Mouse (Mus musculus) urinary bladder, adult 18-20 months (tissue): ENCODE measurements around the gene Prkab1.

Source experiments
- DNase-seq, 2 experiments: peaks; one replicate each; pipeline ENCODE4 v3.0.0; 2022; ENCODE audit warnings: low spot score in 2 of 2, mixed read lengths in 2 of 2

Prkab1 gene

DNA sequence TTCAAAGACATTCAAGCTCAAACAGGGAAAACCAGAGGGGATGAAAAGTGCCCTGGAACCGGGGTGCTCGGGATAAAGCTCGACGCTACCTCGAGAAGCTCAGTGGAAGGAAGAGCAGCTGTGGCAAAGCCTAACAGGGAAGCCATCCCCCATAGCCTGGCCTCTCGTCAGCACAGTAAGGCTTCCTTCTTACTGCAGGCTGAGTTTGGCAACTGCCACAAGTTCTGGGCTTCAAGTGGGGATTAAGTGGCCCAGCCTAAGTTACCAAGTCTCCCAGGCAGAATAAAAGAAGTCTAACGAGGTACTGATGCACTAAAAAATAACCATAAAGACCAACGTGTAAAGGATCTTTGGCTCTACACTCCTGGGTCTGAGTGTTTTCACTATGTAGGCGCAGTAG is 6.1 kb downstream of the Prkab1 start:
- no peak for DNase-seq

DNA sequence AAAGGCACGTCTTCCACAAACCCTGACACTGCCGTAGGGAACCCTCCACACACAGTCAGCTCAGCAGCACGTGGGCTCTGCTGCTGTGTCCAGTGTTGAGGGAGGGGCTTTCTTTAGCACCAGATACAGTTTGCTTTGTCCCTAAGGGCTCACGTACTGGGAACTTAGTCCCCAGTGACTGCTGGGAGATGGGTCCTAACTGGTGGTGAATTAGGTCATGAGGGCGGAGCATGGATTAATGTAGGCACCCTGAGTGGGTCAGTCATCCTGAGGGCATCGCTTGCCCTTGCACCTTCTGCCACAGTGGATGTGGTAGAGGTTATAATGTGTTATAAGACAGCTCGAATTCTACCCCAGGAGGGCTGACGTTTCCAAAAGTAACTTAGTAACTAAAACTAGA is 6.9 kb downstream of the Prkab1 start:
- DNase-seq, result no peak

DNA sequence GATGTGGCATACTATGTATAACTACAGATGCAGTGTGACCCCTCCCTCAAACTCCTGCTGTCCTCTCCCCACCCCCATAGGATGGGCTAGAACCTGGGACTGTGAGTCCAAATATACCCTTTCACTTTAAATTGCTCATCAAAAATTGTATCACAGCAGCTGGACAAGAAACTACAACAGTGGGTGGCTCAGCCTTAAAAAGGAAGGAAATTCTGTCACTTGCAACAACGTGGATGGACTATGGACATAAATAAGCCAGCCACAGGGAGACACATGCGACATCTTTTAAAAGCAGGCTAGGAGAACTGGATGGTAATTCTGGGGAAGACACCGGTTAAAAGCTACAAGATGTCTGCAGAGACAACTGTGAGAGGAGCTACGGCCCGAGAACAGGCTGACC is 7.8 kb downstream of the Prkab1 start:
- DNase-seq, result no peak

DNA sequence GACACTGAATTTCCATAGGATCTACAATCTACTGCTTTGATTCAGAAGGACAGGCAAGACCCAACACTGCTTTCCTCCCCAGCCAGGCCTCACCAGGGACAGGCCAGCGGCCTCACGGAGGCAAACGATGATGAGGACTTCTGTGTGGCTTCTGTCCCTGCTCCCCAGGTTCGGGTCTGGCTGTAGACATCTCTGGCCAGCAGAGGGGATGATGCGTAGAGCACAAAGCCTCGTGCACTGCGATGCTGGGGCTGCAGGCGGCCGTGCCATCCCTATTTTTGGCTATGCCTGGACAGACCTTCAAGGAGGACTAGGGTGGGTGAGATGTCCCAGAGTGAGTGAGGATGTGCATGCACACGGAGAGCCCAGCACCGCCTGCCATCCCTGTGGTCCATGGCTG is 10.1 kb downstream of the Prkab1 start:
- DNase-seq, result no peak

DNA sequence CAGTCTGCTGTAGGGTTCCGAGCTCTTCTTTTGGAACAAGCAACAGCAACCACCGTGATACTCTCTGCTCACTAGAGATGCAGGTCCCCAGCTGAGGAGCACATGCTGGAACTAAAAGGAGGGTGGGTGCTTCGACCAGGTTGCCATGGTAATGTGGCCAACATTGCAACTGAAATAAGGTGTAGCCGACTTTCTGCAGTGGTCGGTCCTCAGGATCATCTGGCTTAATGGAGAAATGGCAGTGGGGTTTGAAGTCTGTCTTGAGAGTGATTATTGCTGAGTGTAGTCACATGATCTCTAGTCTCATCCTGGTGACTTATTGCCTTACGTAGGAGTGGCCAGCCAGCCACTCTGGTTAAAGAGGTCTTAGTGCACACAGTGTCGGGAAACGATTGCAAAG is 10.5 kb downstream of the Prkab1 start:
- no peak for DNase-seq

DNA sequence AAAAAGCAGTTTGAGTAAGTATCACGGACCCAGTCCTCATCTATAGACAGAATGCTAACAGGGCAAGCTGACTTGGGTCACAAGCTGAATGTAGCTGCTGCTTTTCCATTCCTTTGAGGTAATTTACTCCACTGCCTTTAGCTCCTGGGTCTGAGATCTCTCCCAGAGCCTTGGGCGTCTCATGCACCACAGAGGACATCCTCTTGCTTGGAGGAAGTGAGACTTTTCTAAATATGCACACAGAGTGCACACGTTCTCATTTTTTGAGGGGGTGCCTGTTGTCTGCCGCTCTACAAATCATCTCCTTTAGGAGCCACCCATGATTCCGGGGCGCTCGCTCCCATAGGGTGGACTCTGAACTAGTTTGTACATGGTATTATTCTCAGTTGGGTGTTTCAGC is 11.8 kb downstream of the Prkab1 start:
- DNase-seq, result no peak

DNA sequence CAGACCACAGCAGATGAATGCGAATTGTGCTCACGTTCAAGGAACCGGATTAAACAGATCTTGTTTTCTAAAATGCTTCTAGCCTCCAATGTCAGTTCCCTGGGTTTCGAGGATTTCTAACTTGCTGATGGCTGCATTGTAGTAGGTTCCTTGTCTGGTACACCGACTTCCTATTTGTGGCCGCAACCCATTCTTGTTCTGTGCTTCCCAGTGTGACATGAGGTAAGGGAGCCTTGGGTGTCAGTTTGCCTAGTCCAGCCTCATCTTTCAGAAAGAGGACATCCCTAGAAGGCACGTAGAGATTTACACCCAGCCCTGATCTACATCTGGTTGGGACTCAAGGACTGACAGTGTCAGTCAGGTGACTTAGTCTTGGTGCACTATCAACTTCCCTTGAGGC is 12.6 kb downstream of the Prkab1 start:
- no peak for DNase-seq

DNA sequence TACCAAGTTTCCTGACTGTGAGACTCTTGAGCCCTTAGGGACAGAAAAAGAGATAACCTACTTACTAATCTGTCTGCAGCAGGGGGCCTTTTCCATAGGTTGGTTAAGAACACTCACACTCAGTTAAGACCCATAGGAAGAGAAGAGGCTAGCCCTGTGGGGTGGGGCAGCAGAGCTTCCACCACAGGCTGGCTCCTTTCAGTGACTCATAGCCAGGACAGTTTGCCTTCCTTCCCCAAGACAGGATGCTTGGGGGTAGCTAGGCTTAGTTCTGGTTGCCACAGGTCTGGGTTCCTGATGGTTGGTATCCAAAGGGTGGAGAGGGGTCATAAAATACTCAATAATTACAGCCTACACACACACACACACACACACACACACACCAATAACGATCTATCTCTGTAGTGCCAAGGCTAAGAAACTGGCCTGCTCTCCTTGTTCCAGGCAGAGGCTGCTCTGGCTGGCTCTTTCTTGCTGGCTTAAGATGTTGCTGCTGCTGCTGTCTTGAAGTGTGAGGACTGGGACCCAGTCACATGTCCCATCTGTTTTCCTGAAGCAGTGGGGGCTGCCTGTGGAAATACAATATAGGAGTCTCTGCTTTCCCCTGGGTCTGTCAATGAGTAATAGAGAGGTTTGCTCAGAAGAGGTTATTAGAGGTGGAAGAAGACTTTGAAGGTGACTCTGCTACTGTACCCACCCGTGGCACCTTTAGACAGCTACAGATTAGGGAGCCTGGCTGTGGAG is 14.3 kb downstream of the Prkab1 start:
- no peak for DNase-seq

DNA sequence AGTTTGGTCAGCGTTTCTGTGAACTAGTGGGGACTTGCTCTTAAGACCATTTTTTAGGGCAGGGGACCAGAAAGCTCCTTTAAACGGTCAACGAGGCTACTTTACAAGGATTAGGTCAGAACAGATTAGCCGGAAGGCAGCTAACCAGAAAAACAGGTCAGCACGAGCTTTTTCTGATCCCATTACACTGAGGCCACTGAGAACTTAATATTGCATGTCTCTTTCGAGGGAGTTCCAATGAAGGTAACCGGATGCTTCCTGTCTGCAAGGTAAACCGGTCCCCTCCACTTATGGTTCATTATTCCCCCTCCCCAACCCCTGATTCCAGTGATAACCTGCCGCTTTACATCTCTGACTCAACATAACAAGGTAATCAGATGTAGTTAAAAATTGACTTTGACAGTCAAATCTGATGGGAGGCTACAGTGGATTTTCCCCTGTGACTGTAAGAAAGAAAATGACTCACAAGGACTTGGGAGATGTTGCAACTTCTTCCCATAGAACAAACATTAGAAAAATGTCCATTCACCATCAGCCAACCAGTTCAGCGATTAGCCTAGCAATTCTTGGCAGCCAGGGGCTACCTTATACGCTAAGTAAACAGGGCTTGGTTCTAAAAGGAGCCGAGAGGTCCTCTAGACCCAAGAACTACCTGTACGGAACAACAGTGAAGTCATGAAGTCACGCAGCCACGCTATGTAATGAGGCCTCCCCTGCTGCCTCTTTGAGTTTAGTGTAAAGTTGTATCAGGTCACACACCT is 15.0 kb downstream of the Prkab1 start:
- peak; percentile 24 to 50 for DNase-seq

DNA sequence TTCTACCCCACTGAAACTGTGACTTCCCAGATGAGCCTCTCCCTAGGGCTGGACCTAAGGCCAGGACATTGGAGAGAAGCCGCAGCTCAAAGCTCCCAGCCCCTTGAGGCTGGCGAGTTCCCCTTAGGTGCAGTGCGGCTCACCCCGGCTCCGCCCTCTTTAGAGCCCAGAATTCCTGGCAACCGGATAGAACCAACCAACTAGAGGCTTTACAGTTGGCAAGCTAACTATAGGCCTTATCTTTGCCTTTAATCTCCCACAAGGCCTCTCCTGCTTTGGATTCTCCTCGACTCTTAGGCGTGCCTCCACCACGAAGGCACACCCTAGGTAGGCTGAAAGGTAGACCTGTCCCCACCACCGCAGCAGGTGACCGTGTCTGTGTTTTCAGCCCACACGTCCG is 16.6 kb downstream of the Prkab1 start:
- no peak for DNase-seq

DNA sequence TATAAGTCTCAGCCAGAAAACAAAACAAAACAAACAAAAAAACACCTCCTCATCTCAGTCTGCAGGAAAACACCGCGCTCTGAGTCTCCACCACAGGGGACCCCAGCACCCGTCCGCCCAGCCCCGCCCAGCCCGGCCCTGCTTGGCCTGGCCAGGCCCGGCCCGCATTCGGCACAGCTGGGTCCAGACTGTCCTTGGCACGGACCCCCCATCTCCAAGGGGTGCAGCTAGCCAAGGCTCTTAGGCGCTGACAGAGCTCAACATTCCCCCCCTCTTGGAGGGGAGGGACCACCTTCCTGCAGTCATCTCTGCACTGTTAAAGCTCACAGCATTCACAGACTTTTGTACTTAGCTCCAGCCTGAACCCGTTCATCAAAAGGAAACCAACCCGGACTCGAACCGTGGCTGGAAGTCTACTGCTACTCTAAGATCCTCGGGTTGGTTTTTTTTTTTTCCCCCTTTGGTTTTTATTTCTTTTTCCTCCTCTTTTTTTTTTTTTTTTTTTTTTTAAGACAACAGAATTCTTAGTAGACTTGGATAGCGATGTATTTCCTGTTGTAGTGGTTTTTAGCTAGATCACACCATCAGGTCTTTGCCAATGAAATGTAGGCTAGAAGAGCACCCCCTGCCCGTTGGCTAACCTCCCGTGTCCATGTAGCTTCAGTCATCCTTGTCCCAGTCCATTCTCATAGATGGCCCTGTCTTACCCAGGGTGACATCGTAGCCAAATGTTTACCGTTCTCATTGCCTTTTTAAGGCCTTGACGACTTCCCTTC is 17.8 kb downstream of the Prkab1 start:
- no peak for DNase-seq

DNA sequence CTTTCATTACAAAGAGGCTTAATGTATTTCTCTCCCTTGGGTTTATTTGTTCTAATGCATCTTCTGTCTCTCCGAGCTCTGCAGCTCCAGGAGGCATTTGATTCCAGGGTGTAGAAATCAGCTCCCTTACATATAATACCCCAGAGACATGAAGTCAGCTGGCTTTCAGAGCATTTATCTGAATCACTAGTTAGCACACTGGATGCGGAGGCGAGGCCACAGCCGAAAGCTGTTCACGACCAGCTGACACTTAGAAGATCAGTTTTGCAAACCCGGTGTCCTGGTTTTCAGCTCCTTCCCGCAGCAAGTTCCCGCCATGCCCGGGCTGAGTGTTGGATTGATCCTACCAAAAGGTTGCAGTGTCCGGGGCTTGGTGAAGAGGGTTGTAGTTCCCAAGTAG is 20.0 kb downstream of the Prkab1 start:
- no peak for DNase-seq

DNA sequence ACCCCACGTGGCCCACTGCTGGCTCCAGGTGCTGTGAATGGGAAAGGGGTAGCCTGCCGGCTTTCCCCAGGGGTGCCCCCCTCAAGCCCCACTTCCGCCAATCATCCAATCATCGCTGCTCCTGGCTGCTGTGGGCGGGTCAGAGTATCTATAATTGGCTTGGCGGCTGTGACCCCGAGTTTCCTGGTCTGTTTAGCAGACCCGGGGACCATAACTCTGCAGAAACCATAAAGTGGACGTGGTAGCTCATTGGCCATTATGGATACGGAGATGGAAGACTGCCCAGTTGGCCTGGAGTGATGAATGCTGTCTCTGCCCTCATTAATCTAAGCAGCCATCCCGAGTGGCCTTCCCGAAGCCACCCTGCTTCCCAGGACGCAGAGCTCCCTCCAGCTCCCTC is 20.5 kb downstream of the Prkab1 start:
- no peak for DNase-seq

DNA sequence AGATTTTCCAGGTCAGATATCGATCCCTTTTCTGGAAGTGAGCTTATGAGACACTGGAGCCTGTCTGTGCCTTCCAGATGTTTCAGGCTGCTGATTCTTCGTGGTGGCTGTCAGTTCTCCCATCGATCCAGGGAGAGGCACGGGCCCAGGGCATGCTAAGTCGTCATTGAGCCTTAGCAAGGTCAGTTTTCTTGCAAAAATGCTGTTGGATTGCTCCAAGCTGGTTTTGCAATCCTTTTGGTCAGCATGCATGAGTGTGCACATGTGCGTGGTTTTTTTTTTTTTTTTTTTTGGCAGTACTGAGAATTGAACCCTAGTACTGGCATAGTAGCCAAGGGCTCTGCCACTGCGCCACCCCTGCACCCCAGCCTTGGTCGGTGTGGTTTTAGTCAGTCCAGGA is 21.2 kb downstream of the Prkab1 start:
- DNase-seq, result no peak

DNA sequence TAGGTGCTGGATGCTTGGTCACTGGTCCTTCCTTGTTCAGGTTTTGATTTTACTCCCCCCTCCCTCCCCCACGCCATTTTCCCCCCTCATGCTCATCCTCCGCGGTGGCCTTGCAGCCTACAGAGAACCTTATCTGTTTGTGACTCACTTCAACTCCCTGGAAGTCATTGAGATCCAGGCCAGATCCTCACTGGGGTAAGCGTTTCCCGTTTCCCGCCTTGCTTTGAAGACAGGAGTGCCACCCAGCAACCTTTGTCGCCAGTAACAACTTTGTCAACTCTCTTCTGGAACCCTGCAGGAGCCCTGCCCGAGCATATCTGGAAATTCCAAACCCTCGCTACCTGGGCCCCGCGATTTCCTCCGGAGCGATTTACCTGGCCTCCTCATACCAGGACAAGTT is 26.9 kb downstream of the Prkab1 start:
- no peak for DNase-seq

DNA sequence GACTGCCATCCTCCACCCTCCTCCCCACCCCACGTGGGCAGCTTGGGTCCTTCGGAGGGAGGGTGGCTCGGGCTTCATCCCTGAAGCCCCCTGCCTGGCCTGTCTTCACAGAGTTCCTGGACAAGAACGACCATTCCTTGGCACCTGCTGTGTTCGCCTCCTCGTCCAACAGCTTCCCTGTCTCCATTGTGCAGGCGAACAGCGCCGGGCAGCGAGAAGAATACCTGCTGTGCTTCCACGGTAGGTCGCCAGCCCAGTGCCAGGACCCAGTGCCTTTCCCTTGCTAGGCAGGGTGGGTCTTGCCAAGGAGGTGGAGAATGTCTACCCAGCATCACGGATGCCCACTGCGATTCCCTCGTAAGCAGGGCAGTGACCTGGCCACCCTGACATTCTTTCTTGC is 30.2 kb downstream of the Prkab1 start:
- DNase-seq, result no peak

DNA sequence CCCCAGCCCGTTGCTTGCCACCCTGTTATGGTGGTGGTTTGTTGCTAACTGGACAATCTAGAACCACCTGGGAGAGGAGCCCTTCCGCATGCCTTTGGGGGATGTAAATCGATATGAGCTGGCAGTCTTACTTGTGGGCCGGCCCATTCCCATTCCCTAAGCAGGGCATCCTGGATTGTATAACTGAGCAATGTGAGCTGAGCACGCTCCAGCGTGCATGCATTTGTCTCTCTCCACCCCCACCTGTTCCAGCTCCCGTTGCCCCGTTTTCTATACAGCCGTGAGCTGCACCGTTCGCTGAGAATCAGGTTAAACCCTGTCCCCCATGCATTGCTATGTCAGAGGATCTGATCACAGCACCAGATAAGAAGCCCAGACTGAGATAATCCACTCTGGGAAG is 32.6 kb downstream of the Prkab1 start:
- DNase-seq, result no peak

DNA sequence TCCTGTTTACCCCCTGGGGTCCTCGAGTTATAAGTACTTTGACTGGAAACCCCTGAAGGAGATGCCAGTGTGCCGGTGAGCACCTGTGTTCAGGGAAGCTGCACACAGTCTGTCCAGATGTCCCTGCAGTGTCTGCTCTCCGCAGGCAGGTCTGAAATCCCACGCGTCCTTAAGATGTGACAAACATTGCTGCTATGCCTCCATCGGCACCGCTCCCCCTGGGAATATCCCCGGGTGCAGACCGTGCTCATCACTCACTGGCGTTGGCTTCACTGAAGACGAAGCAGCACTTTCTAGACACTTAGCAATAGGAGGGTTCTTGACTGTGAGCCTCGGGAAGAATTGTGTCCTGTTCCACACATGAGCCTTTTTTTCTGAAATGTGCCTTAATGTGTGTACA is 37.0 kb downstream of the Prkab1 start:
- DNase-seq, result no peak

DNA sequence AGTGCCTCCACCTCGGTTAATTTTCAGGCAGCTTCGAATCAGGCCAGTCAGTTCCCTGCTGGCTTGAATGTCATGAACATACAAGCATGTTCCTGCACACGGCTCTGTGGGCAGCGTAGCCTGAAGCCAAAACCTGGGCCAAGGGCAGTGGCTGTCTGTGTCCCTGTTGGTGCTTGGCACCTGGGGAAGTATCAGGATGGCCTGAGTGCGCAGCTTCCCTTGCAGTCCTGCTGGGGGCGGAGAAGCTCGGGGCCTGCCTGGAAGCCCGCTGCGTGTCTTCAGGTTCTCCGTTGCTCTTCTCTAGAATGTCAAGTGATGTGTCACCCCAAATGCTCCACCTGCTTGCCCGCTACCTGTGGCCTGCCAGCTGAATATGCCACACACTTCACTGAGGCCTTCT is 39.2 kb downstream of the Prkab1 start:
- no peak for DNase-seq

DNA sequence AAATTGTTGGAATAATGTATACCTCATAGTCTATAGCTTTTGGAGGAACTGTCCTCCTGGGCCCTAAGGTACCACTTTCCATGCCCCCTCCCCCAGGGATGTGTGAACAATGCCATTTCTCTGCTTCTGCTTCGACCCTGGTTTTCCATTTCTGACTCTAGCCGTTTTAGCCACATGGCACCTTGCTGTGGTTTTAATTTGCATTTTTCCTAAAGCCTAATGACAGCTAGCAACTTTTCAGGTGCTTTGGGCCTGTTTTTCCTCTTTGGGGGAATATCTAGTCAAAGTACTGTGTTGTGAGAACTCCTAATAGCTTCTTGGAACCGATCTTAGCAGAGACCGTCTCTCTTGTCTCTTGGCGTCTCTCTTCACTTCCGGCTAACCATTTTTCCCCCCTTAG is 39.9 kb downstream of the Prkab1 start:
- DNase-seq, result no peak

DNA sequence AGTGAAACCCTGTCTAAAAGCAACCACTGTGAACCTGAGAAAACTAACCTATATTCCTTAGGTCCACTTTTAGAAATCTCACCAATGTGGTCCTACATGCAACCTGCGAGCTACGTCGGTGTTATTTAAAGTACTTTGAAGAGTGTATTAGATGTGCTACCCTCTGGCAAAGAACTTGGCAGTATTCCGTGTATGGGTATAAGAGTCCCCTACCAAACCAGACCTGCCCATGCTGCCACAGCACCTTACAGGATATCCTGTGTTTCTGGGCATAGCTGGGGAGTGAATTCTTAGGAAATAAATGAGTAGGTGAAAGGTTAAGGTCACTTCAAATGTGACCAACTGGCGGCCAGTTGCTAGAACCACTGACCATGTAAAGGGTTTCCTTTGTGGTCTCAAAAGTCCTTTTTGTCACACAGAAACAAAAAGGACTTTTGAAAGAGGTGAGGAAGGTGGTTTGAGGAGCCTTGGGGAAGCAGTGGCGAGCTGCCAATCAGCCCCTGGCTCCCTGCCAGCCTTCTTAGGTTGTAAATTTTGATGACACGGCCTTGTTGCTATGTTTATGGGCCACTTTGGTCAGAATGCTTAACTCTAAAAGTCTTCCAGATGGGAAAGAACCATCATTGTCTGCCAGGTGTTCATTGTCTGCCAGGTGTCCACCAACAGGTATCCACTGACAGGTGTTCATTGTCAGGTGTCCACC is 41.5 kb downstream of the Prkab1 start:
- DNase-seq, result peak; percentile 16 to 51

DNA sequence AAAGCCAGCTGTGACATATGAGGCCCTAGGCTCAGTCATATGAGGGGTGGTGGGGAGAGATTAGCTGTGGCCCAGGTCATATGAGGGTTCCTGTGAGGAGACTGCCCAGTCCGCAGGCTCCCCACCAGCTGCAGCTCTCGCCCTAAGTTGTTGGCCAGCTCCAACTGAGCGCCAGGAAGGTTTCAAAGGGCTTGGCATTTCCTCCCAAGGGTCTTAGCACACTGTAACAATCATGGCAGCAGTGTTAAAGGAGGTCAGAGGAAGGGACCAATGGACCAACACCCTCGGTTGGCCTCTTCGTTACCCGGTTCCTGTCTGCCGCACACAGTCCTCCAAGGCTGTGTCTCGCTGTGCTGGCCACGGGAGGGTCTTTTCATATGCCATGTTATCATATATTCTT is 43.8 kb downstream of the Prkab1 start:
- DNase-seq, result no peak
